Mouse (Mus musculus) liver (tissue): ENCODE results near the gene Inhba.

Source experiments
- DNase-seq: peaks from one replicate; pipeline ENCODE4 v3.0.0-alpha.2; 2020; ENCODE audit warnings: mixed read lengths

The Inhba gene

GRCm38 (mm10) chr13:16011372-16012242 lies at the start of gene Inhba:
TSS of gene Inhba (plus strand) at chr13:16011851.
- DNase-seq, result peak; percentile 20

- no peak for DNase-seq
Observed at GRCm38 (mm10) chr13:15976584-15976983, 35.1 kb upstream of the Inhba start.

- DNase-seq, result no peak
Observed at GRCm38 (mm10) chr13:15979551-15979950, 32.1 kb upstream of the Inhba start.

GRCm38 (mm10) chr13:15982041-15982440 lies 29.6 kb upstream of the Inhba start:
- no peak for DNase-seq

GRCm38 (mm10) chr13:15985761-15986160 lies 25.9 kb upstream of the Inhba start:
- DNase-seq, result no peak

GRCm38 (mm10) chr13:15986172-15986571 lies 25.5 kb upstream of the Inhba start:
- DNase-seq, result no peak

GRCm38 (mm10) chr13:15995314-15995713 lies 16.3 kb upstream of the Inhba start:
- no peak for DNase-seq

- peak; percentile 33 for DNase-seq
Observed at GRCm38 (mm10) chr13:16005517-16005916, 6.1 kb upstream of the Inhba start.

GRCm38 (mm10) chr13:16007748-16008147 lies 3.9 kb upstream of the Inhba start:
- no peak for DNase-seq

GRCm38 (mm10) chr13:16008348-16008747 lies 3.3 kb upstream of the Inhba start:
- peak; percentile 30 for DNase-seq

GRCm38 (mm10) chr13:16009766-16010465 lies 1.7 kb upstream of the Inhba start:
- DNase-seq, result no peak

GRCm38 (mm10) chr13:16010586-16010985 lies 1.1 kb upstream of the Inhba start:
- no peak for DNase-seq

- peak; percentile 72 for DNase-seq
Observed at GRCm38 (mm10) chr13:16012243-16012887, 714 bp downstream of the Inhba start.

GRCm38 (mm10) chr13:16014166-16014565 lies 2.5 kb downstream of the Inhba start:
- no peak for DNase-seq

- DNase-seq, result no peak
Observed at GRCm38 (mm10) chr13:16016506-16016905, 4.9 kb downstream of the Inhba start.

- no peak for DNase-seq
Observed at GRCm38 (mm10) chr13:16017338-16017737, 5.7 kb downstream of the Inhba start.

- no peak for DNase-seq
Observed at GRCm38 (mm10) chr13:16017777-16018176, 6.1 kb downstream of the Inhba start.

- DNase-seq, result no peak
Observed at GRCm38 (mm10) chr13:16018807-16019510, 7.3 kb downstream of the Inhba start.

GRCm38 (mm10) chr13:16020659-16021058 lies 9.0 kb downstream of the Inhba start:
- DNase-seq, result peak; percentile 22

GRCm38 (mm10) chr13:16021181-16021580 lies 9.5 kb downstream of the Inhba start:
- no peak for DNase-seq

GRCm38 (mm10) chr13:16021849-16022248 lies 10.2 kb downstream of the Inhba start:
- DNase-seq, result no peak

GRCm38 (mm10) chr13:16022536-16022935 lies 10.9 kb downstream of the Inhba start:
- DNase-seq, result no peak
